Mouse (Mus musculus) G1E-ER4 (cell line): ENCODE measurements around the gene Snn. TPM values are rescaled to one million over a fixed set of nuclear protein-coding genes. Genes with fewer than 3 reads are reported as not detected.

Source experiments
- GATA1 ChIP-seq: IDR thresholded peaks from one replicate; pipeline ENCODE4 v1.8.0; 2012; ENCODE audit warnings: low read length, inconsistent platforms
- polyA plus RNA-seq: library from polyadenylated mRNA; stranded (reverse); fragments of >175 nt; gene quantifications from 2 replicates; pipeline ENCODE4 v1.2.3, GENCODE M21; 2012

Snn gene
- 0.10 and 0.18 TPM in 2 replicates for polyA plus RNA-seq

DNA sequence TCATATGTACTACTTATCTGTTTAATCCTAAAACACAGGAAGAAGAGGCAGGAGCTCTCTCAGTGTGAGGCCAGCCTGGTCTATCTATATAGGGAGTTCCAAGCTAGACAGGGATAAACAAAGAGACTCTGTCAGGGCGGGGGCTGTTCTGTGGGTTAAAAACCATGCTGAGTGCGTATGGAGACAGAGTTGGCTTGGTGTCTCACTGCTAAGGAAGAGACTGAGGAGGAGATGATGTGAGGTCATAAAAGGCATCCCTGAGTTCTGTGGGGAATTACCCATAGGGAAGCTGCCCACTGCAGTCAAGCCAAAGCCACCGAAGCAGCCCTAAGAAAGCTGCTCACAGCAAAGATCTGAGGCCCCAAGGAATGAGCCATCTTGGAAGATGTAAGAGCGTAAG is at the start of gene Snn:
Snn (plus strand) TSS at position 301 of the 400 bp plus-strand sequence.
- no peak for TF ChIP-seq GATA1

DNA sequence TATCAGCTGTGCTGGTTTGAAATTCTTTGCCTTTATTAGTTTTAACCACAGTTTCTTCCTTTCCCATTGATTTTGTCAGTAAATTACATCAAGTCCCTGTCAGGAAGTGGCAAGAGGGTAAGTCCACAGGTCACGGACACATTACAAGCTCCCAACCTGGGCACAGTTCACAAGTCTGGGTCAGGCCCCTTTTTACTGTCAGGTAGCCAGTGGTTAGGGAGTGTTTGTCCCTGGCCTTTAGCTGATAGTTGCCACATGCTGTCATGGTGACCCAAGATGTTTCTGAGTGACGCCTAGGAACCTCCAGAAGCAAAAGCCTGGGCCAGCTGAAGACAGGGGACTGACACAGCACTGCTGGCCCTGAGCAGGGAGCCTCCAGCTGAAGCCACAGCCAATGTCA is 49.5 kb upstream of the Snn start:
- no peak for TF ChIP-seq GATA1

DNA sequence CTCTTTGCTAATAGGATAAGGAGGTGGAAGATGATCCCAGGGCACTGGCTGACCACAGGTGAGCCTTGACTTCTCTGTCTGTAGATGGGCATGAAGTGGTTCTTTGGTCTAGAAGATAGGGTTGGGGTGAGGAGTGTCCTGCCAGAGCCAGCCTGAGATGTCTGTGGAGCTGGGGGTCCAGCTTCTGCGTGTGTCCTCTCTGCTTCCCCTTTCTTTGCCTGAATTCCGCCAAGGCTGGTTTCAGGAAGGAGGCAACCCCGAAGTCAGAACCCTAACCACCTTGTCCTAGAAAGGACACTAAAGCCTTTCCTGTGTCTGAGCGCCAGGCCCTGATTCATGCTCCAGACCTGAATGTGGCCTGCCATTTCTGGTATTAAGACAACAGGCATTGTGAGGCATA is 48.8 kb upstream of the Snn start:
- TF ChIP-seq GATA1, result no peak

DNA sequence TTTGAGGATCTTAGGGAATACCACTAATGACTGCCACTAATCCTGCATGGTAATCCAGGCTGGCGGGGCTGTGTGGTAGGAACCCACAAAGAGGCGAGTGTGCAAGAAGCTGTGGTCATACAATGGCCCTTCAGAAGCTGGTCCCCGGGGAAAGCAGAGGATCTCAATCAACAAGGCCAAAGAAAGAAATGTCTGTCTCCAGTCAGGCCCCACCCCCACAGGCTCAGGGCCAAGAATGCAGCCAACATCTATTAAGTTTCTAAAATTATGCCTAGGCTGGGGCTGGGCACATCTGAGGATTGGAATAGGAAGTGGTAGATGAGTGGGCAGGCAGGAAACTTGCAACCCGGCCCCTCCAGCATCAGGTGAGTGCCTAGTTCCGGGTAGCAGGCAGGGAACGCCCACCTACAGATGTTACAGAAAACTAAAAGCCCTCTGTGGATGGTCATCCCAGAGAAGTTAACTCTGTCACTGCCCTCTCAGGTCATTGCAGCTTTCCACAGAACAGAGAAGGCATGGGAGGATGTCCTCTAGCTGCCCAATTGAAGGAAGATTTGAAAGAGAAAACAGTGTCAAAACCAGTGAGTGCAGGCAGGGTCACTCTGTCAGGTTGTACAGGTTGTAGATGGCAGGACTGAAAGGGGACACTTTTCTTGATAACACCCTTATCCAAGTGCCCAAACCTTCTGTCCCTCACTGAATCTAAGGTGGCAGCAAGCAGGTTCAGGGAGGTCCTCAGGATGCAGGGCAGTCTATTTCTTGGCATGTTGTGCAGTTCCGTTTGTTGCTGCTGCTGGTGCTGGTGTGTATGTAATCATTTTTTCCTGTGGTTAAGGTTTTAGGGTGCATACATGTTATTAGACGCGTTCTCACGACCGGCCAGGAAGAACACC is 47.9 kb upstream of the Snn start:
- no peak for TF ChIP-seq GATA1

DNA sequence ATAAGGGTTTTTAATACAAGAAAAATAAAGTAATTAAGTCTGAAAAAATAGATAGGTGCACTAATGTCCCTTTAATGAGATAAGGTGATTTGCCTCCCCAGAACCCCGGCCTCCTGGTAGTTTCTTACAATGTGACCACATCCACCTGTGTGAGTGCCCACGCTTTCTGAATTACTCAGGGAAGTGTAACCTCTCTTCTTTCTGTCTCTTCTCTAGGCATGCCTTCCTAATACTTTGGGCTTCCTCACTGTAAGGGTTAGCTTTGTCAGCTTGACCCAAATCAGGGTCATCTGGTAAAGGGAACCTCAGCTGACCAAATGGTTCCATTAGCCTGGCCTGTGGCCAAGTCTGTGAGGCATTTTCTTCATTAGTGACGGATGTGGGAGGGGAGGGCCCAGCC is 46.3 kb upstream of the Snn start:
- no peak for TF ChIP-seq GATA1

DNA sequence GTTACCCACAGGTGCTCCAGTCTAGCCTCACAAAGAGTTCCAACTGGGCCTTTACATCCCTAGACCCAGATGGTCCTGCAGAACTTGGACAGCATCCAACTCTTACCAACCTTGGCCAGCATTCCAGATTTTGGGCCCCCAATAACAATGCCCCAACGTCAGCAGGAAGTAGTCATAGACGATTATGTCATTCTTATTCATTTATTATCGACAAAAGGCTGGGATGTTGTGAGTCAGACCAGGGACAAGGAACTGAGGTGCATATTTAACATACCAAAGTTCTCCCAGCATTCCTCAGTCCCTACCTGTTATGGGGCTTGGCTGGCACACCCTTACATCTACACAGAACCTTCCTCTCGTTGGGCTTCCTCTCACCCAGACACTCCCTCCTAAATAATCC is 44.4 kb upstream of the Snn start:
- TF ChIP-seq GATA1, result no peak

DNA sequence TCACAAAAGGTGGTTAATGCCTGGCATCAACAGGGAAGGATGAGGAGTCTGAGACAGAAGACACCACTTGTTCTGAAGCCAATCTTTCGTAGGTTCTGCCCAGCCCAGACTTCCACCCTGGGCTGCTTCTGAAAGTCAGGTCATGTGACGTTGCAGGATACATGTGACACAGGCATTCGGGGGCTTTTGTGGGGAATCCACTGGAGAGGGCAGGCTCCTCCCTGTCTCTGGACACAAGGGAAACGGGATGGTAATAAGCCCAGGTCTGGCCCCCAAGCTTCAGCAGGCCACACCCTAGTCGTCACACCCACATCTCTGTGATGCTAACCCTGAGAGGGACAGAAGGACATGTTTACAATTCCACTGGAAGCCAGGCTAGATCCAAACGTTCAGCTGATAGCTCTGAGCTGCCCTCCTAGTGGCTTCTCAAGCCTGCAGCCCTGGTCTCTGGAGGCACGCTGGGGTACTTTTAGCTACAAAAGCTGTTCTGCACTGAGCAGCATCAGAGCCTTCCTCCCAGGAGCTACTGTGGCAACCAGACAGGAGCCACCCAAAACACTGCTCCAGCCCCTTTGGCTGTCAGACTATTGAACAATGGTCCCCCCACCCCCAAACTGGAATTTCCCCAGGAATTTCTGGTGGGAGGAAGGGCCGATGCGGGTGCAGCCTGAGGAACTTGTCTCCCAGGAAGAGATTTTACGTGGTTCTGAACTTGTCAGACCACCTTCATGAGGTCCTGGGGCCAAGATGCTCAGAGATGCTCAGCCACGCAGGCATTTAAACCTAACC is 42.7 kb upstream of the Snn start:
- TF ChIP-seq GATA1, result no peak

DNA sequence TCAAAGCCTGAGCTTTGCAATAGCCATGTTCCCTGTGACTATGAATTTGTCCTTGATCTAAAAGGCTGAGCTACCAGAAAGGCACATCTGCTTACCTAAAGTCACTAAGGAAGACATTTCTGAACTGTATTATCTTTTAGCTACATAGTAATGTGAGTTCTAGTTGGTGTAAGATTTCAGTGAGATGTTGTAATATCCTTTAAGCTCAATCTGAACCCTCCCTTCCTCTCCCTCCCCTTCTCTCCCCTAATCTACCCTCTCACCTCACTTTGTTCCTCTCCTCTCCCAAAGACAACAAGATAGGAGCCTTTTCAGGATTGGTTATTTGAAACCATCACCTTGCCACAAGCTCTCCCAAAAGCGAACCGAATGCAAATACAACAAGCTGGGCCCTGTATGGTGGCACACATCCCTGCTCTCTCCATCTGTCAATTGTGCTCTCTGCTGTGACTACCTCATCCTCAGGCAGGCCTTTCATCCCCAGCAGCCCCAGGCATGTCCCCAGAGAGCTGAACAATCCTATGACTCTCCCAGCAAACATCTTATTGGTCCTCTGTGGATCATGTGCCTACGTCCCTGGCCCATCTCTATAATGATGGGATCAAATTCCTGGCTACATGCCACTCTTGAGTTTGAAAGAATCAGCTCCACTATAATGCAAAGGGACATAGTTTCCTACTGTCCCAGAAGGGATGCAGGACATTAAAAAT is 39.2 kb upstream of the Snn start:
- no peak for TF ChIP-seq GATA1

DNA sequence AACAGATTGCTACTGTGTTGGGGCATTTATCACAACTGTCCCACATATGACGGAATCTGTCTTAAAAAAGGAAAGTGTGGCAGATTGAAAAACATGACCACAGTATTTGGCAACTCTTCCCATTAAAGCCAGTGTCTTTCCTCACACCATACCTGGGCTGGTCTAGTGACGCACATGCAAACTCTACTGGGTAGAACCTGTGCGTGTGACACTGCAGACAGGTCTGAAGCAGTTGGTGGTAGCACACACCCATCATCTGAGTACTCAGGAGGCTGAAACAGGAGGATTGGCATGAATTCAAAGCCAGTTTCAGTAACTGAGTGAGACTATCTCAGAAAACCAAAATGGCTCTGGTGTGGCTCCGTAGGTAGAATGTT is 38.6 kb upstream of the Snn start:
- no peak for TF ChIP-seq GATA1

DNA sequence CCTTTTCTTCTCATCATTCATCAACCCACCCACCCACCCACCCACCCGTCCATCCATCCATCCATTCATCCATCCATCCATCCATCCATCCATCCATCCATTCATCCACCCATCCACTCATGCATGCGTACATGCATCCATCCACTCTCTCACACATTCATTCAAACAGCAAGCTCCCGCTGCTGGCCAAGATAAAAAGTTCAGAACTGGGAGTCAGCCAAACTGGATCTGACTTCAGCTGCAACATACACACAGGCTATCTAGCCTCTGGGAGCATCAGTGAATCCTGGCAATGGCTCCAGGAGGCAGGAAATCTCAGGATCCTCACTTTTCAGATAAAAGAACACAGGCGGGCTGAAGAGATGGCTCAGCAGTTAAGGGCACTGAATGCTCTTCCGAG is 37.1 kb upstream of the Snn start:
- no peak for TF ChIP-seq GATA1

DNA sequence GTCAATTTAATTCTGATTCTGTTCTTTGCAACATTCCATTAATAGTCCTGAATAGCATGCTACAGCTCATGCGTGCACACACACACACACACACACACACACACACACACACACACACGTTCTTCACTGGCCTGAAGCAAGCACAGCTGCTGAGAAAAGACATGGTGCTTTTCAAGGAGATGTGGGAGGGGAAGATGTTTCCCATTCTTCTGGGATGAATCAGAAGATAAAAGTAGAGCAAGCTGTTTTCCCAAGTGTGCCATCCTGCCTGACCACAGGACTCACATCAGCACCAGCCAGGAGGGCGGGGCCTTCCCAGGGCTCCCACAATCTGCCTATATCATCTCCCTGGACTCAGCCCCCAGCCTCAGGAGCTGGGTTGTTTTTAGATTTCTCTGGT is 35.9 kb upstream of the Snn start:
- no peak for TF ChIP-seq GATA1

DNA sequence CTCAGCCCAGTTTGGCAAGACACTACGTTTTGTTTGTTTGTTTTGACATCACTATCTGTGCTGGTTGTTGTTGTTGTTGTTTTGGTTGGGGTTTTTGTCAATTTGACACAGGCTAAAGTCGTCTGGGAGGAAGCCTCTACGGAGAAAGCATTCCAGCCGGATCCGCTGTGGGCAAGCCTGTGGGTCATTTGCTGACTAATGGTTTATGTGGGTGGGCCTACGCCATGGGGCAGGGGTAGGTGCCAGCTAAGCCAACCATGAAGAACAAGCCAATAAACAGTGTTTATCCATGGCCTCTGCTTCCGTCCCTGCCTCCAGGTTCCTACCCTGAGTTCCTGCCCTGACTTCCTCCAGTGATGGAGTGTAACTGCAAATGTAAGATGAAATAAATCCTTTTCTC is 32.5 kb upstream of the Snn start:
- TF ChIP-seq GATA1, result no peak

DNA sequence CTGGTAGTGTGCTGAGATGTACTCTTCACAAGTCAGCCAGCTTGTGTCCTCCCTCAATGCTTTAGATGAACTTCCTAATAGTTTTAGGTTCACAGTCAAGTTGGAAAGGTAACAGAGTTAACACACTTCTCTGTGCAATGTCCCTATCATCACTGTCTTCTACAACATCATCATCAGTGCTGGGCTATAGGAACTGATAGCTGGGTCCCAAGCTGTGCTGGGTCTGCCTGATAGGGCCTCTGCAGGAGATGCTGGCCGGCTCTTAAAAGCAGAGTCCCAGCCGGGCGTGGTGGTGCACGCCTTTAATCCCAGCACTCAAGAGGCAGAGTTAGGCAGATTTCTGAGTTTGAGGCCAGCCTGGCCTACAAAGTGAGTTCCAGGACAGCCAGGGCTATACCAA is 29.9 kb upstream of the Snn start:
- TF ChIP-seq GATA1, result no peak

DNA sequence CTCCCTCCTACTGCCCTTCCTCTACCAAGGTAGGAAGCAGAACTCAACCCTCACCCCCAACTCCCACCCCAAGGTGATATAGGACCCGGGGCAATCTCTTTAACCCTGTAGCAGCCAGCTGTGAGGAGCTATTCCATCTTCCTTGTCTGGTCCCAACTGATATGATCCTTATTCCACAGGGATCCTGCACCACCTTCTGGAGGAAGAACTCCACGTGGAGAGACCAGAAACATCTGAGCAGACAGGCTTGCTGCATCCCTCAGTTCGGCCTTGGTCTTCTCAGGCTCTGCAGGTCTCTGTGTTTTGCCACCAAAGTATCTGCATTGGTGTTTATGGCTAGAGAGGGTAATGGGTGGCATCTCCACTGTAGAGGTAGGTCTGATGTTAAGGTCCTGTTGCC is 29.4 kb upstream of the Snn start:
- no peak for TF ChIP-seq GATA1

DNA sequence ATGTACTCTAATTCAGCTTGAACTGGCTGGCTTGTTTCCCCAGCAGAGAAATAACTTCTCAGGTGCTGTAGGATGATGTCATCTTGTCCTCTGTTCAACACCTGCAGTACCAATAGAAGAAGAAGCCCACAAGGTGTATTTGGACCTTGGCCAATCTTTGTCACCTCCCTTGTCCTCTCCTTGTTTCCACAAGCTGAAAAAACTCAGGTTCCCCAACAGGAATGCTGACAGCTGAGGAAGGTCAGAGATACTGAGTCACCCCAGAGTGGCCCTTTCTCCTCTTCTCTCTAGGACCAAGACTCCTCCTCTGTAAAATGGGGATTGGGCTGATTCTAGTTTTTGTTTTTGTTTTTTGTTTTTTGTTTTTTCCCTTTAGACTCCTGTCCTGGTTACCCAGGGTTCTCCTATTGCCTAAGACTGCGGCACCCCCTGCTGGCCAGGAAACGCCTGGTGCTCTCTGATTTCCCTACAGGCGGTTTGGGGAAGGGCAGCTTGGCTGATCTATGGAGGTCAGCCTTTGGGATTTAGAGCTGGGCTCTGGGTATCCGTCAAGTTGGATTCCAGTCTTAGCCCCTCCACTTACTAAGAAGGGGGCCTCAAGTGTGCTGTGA is 26.4 kb upstream of the Snn start:
- no peak for TF ChIP-seq GATA1

DNA sequence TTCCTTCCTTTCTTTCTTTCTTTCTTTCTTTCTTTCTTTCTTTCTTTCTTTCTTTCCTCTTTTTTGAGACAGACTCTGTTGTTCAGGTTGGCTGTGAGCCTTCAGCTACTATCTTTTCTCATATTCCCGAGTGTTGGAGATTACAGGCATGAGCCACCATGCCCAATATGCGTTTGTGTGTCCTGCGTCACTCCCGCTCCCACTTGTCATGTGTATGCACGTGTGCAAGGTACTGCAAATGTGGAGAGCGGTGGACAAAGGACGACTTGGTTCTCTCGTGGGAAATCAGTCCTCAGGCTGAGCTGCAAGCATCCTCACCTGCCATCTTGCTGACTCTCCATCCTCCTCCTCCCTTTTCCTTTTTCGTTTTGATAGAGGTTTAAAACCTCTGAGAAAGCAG is 25.5 kb upstream of the Snn start:
- TF ChIP-seq GATA1, result no peak
